Mouse (Mus musculus): Measurements from ENCODE around the gene Clasp1. TPM values are rescaled to one million over a fixed set of nuclear protein-coding genes. Genes with fewer than 3 reads are reported as not detected.

Clasp1 gene
- polyA plus RNA-seq, 1 experiment from 2014 or later: 61.3 TPM

- no peak overlapping the region for H3K4me3 ChIP-seq
- H3K9ac ChIP-seq: no peak overlapping the region
- H3K27me3 ChIP-seq: no peaks in the 10 kb centered on the region
- peak; percentile 32; the same call in 1 of the 2 replicates for ATAC-seq (ENCODE audit: insufficient number of reproducible peaks, insufficient read depth, low FRiP score, low TSS enrichment, low read depth)
- 55% methylated on average over 4 of the region's 4 CpGs for WGBS
- H3K36me3 ChIP-seq: peaks cover 11% of the 10 kb centered on the region; the same call in 1 of the 2 replicates
- peak overlapping the region; percentile 63 for H3K27ac ChIP-seq
- H3K4me2 ChIP-seq: no peak overlapping the region
- H3K4me1 ChIP-seq: no peaks in the 10 kb centered on the region
- no peaks in the 10 kb centered on the region for H3K9me3 ChIP-seq
These were observed 92.5 kb downstream of the Clasp1 start for GRCm38 (mm10) chr1:118481365-118481702.

GRCm38 (mm10) chr1:118481703-118482102, 92.8 kb downstream of the Clasp1 start:
- H3K9ac ChIP-seq: no peak overlapping the region
- H3K4me2 ChIP-seq: no peak overlapping the region
- no peaks in the 10 kb centered on the region for H3K9me3 ChIP-seq
- no peak overlapping the region for H3K4me3 ChIP-seq
- 77% methylated on average over 6 of the region's 6 CpGs for WGBS
- H3K27ac ChIP-seq: peak overlapping the region; percentile 63
- no peaks in the 10 kb centered on the region for H3K27me3 ChIP-seq
- no peak for ATAC-seq (ENCODE audit: insufficient number of reproducible peaks, insufficient read depth, low FRiP score, low TSS enrichment, low read depth)
- H3K4me1 ChIP-seq: no peaks in the 10 kb centered on the region
- H3K36me3 ChIP-seq: peaks cover 11% of the 10 kb centered on the region; the same call in 1 of the 2 replicates

GRCm38 (mm10) chr1:118482285-118483019, 93.6 kb downstream of the Clasp1 start:
- H3K4me1 ChIP-seq: no peaks in the 10 kb centered on the region
- H3K36me3 ChIP-seq: peaks cover 11% of the 10 kb centered on the region; the same call in 1 of the 2 replicates
- H3K4me2 ChIP-seq: no peak overlapping the region
- no peak for ATAC-seq (ENCODE audit: insufficient number of reproducible peaks, insufficient read depth, low FRiP score, low TSS enrichment, low read depth)
- no peak overlapping the region for H3K9ac ChIP-seq
- H3K4me3 ChIP-seq: no peak overlapping the region
- no peaks in the 10 kb centered on the region for H3K27me3 ChIP-seq
- H3K9me3 ChIP-seq: no peaks in the 10 kb centered on the region
- H3K27ac ChIP-seq: no peak overlapping the region
- WGBS: 70% methylated on average over 8 of the region's 8 CpGs

GRCm38 (mm10) chr1:118483504-118484096, 94.7 kb downstream of the Clasp1 start:
- H3K4me3 ChIP-seq: no peak overlapping the region
- 82% methylated on average over 6 of the region's 6 CpGs for WGBS
- H3K9me3 ChIP-seq: no peaks in the 10 kb centered on the region
- no peak overlapping the region for H3K9ac ChIP-seq
- ATAC-seq (ENCODE audit: insufficient number of reproducible peaks, insufficient read depth, low FRiP score, low TSS enrichment, low read depth): no peak
- H3K27me3 ChIP-seq: no peaks in the 10 kb centered on the region
- no peak overlapping the region for H3K27ac ChIP-seq
- H3K4me2 ChIP-seq: no peak overlapping the region
- H3K4me1 ChIP-seq: no peaks in the 10 kb centered on the region
- H3K36me3 ChIP-seq: peaks cover 8% of the 10 kb centered on the region; the same call in 1 of the 2 replicates

GRCm38 (mm10) chr1:118485572-118485971, 96.7 kb downstream of the Clasp1 start:
- no peak overlapping the region for H3K27ac ChIP-seq
- no peak overlapping the region for H3K4me3 ChIP-seq
- no peaks in the 10 kb centered on the region for H3K27me3 ChIP-seq
- WGBS: 59% methylated on average over 3 of the region's 3 CpGs
- no peaks in the 10 kb centered on the region for H3K36me3 ChIP-seq
- H3K4me2 ChIP-seq: no peak overlapping the region
- ATAC-seq (ENCODE audit: insufficient number of reproducible peaks, insufficient read depth, low FRiP score, low TSS enrichment, low read depth): no peak
- no peaks in the 10 kb centered on the region for H3K4me1 ChIP-seq
- no peak overlapping the region for H3K9ac ChIP-seq
- H3K9me3 ChIP-seq: no peaks in the 10 kb centered on the region

GRCm38 (mm10) chr1:118486021-118486420, 97.2 kb downstream of the Clasp1 start:
- Histone ChIP-seq H3K36me3 (no peaks in the 10 kb centered on the region), H3K9me3 (no peaks in the 10 kb centered on the region), H3K4me3 (no peak overlapping the region), H3K4me2 (no peak overlapping the region), H3K27me3 (no peaks in the 10 kb centered on the region), H3K27ac (no peak overlapping the region), H3K9ac (no peak overlapping the region), H3K4me1 (no peaks in the 10 kb centered on the region)
- ATAC-seq (ENCODE audit: insufficient number of reproducible peaks, insufficient read depth, low FRiP score, low TSS enrichment, low read depth): no peak

- no peak for ATAC-seq (ENCODE audit: insufficient number of reproducible peaks, insufficient read depth, low FRiP score, low TSS enrichment, low read depth)
- no peak overlapping the region for H3K4me2 ChIP-seq
- no peaks in the 10 kb centered on the region for H3K9me3 ChIP-seq
- peaks cover 8% of the 10 kb centered on the region for H3K4me1 ChIP-seq
- no peaks in the 10 kb centered on the region for H3K27me3 ChIP-seq
- H3K9ac ChIP-seq: no peak overlapping the region
- H3K36me3 ChIP-seq: peaks cover 3% of the 10 kb centered on the region
- H3K27ac ChIP-seq: no peak overlapping the region
- no peak overlapping the region for H3K4me3 ChIP-seq
- WGBS: 82% methylated on average over 3 of the region's 3 CpGs
These were observed 104.0 kb downstream of the Clasp1 start for GRCm38 (mm10) chr1:118492811-118493210.

- no peak for ATAC-seq (ENCODE audit: insufficient number of reproducible peaks, insufficient read depth, low FRiP score, low TSS enrichment, low read depth)
- Histone ChIP-seq H3K4me1 (peaks cover 8% of the 10 kb centered on the region), H3K9me3 (no peaks in the 10 kb centered on the region), H3K36me3 (peaks cover 20% of the 10 kb centered on the region), H3K27me3 (no peaks in the 10 kb centered on the region), H3K27ac (peak overlapping the region; percentile 12; the same call in 1 of the 2 replicates), H3K4me3 (no peak overlapping the region), H3K4me2 (no peak overlapping the region), H3K9ac (no peak overlapping the region)
- 87% methylated on average over 9 of the region's 9 CpGs for WGBS
These were observed 105.7 kb downstream of the Clasp1 start for GRCm38 (mm10) chr1:118494551-118494950.

GRCm38 (mm10) chr1:118498311-118498710, 109.5 kb downstream of the Clasp1 start:
- no peak overlapping the region for H3K4me3 ChIP-seq
- 74% methylated on average over 5 of the region's 5 CpGs for WGBS
- no peaks in the 10 kb centered on the region for H3K9me3 ChIP-seq
- peaks cover 57% of the 10 kb centered on the region for H3K36me3 ChIP-seq
- no peak overlapping the region for H3K4me2 ChIP-seq
- 0 out of 2 replicates have a peak, but pooled peaks have one; percentile 32 for ATAC-seq (ENCODE audit: insufficient number of reproducible peaks, insufficient read depth, low FRiP score, low TSS enrichment, low read depth)
- H3K27ac ChIP-seq: no peak overlapping the region
- H3K27me3 ChIP-seq: no peaks in the 10 kb centered on the region
- peaks cover 8% of the 10 kb centered on the region for H3K4me1 ChIP-seq
- H3K9ac ChIP-seq: no peak overlapping the region

- no peak for ATAC-seq (ENCODE audit: insufficient number of reproducible peaks, insufficient read depth, low FRiP score, low TSS enrichment, low read depth)
- peaks cover 78% of the 10 kb centered on the region for H3K36me3 ChIP-seq
- WGBS: 95% methylated on average over 11 of the region's 11 CpGs
These were observed 111.7 kb downstream of the Clasp1 start for GRCm38 (mm10) chr1:118500606-118501005.

GRCm38 (mm10) chr1:118501691-118502090, 112.8 kb downstream of the Clasp1 start:
- ATAC-seq (ENCODE audit: insufficient number of reproducible peaks, insufficient read depth, low FRiP score, low TSS enrichment, low read depth): no peak
- 79% methylated on average over 2 of the region's 2 CpGs for WGBS
- Histone ChIP-seq H3K4me3 (no peak overlapping the region), H3K36me3 (peaks cover 89% of the 10 kb centered on the region), H3K4me2 (no peak overlapping the region), H3K9me3 (no peaks in the 10 kb centered on the region), H3K27ac (no peak overlapping the region), H3K27me3 (no peaks in the 10 kb centered on the region), H3K9ac (no peak overlapping the region), H3K4me1 (no peaks in the 10 kb centered on the region)

More at GRCm38 (mm10) chr1:118500606-118501005, 111.7 kb downstream of the Clasp1 start:
- no peak overlapping the region for H3K9ac ChIP-seq
- no peaks in the 10 kb centered on the region for H3K27me3 ChIP-seq
- H3K27ac ChIP-seq: no peak overlapping the region
- no peak overlapping the region for H3K4me3 ChIP-seq
- no peaks in the 10 kb centered on the region for H3K9me3 ChIP-seq
- no peaks in the 10 kb centered on the region for H3K4me1 ChIP-seq
- no peak overlapping the region for H3K4me2 ChIP-seq

GRCm38 (mm10) chr1:118505746-118506145, 116.9 kb downstream of the Clasp1 start:
- Histone ChIP-seq H3K4me3 (no peak overlapping the region), H3K27ac (no peak overlapping the region), H3K36me3 (peaks cover 97% of the 10 kb centered on the region), H3K27me3 (no peaks in the 10 kb centered on the region), H3K9ac (no peak overlapping the region), H3K9me3 (no peaks in the 10 kb centered on the region), H3K4me1 (no peaks in the 10 kb centered on the region), H3K4me2 (no peak overlapping the region)
- WGBS: 86% methylated on average over 1 of the region's 1 CpGs
- no peak for ATAC-seq (ENCODE audit: insufficient number of reproducible peaks, insufficient read depth, low FRiP score, low TSS enrichment, low read depth)
